8 mouse cellular contexts compared by ENCODE assay signal in the genomic region with DNA sequence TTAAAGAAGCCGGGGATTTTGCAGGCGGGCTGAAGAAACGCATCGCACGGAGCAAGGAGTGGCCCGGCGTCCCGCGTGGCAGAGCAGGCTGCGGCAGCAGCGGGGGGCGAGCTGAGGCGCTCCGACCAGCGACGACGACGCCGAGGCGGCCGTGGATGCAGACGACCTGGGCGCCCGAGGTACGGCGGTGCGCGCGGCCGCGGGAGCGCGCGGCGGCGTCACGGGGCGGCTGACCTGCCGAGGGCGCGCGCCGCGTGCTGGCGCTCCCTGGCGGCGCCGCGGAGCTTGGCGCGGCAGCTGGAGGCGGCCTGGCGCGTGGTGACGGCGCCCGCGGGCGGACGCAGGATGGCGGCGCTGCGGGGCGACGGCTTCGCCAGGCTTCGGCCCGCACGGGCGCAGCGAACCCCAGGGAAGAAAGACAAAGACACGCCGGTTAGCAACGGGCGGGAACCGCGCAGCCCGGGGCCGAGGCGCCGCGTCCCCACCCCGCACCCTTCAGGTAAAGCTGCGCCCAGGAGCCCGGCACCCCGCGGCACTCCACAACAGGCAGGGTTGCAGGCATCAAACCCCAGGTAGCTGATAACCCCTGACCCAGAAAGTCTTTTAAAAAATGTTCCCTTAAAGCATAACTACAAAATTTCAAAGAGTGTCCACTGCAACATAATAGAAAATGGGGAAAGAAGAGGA.
DNase-seq lines count a peak whose midpoint lies in the region; ATAC-seq and TF ChIP-seq lines count a peak whose summit lies in the region.

No protein-coding gene starts in this region.

- no peaks in the 10 kb centered on the region for H3K27me3 ChIP-seq in hindbrain, postnatal 0 days (ENCODE audit: insufficient read depth, low read length)

- H3K9me3 ChIP-seq in hindbrain, postnatal 0 days (ENCODE audit: low read length), result no peaks in the 10 kb centered on the region

- TF ChIP-seq CTCF in gastrocnemius, adult 2 months (IDR thresholded peaks at IDR 0.05), result peak; percentile 42
- no peak for TF ChIP-seq CTCF in hindbrain, postnatal 0 days (IDR thresholded peaks at IDR 0.05; ENCODE audit: low read depth)

- peak; percentile 21 for DNase-seq in adipocyte (ENCODE audit: low spot score)
- DNase-seq in gastrocnemius, adult 2 months, result peak; percentile 86
- peak; percentile 91 for DNase-seq in hindbrain, postnatal 0 days (ENCODE audit: low spot score)
- peak; percentile 52 to 63 for DNase-seq in left cerebral cortex, adult 9 months (ENCODE audit: low spot score in 2 of 2)
- peak; percentile 57 to 64 for DNase-seq in right cerebral cortex, postnatal 36 days (ENCODE audit: low spot score in 2 of 2)
- DNase-seq in yolk sac, embryonic 10.5 days (ENCODE audit: low spot score), result peak; percentile 37

- H3K4me3 ChIP-seq in gastrocnemius, adult 2 months, result peak overlapping the region; percentile 83
- peak overlapping the region; percentile 74 for H3K4me3 ChIP-seq in hindbrain, postnatal 0 days (ENCODE audit: low read length)

- under 1% methylated on average over 61 of the region's 87 CpGs for WGBS in hindbrain, postnatal 0 days

- peaks cover 3% of the 10 kb centered on the region; the same call in 1 of the 2 replicates for H3K4me1 ChIP-seq in hindbrain, postnatal 0 days (ENCODE audit: insufficient read depth, low read length)

- H3K9ac ChIP-seq in hindbrain, postnatal 0 days (replicated peaks; ENCODE audit: low read length), result peak overlapping the region; percentile 68

- intact Hi-C loops in gastrocnemius, adult 2 months (cut with DNase I), result loop anchor here (2.0 kb wide), 1 partner anchor 47 kb away; no protein-coding TSS in a partner anchor

- H3K36me3 ChIP-seq in hindbrain, postnatal 0 days (ENCODE audit: insufficient read depth, low read length), result no peaks in the 10 kb centered on the region

- H3K27ac ChIP-seq in gastrocnemius, adult 2 months, result peak overlapping the region; percentile 83
- H3K27ac ChIP-seq in hindbrain, postnatal 0 days, result peak overlapping the region; percentile 82

- ATAC-seq in common myeloid progenitor, adult 5-6 weeks (replicated peaks; ENCODE audit: low read depth, poor library complexity, severe bottlenecking), result peak; percentile 73
- ATAC-seq in hindbrain, postnatal 0 days, result peak; percentile 93
- peak; percentile 87 for ATAC-seq in megakaryocyte progenitor cell, adult 5-6 weeks (replicated peaks; ENCODE audit: poor library complexity)

- H3K4me2 ChIP-seq in hindbrain, postnatal 0 days (ENCODE audit: low read depth, low read length), result peak overlapping the region; percentile 59

Comparison
In these comparisons a context has a peak if more than half of its experiments do, and no peak if none do; other contexts are left out.
1. Peak in every context shown above with its lines: DNase-seq, ATAC-seq, H3K4me3 ChIP-seq and H3K27ac ChIP-seq.
2. DNase-seq: peak in every context shown above with its lines; median percentile 91 in hindbrain, postnatal 0 days; 86 in gastrocnemius, adult 2 months; 60 in right cerebral cortex, postnatal 36 days; 58 in left cerebral cortex, adult 9 months; 37 in yolk sac, embryonic 10.5 days; 21 in adipocyte.